Mouse (Mus musculus) C2C12 (cell line): ENCODE results near the gene Zdhhc13. TPM values are rescaled to one million over a fixed set of nuclear protein-coding genes. Genes with fewer than 3 reads are reported as not detected.

Source experiments
- H3K27me3 ChIP-seq: one replicate; pipeline ENCODE4 v1.6.1; 2011; ENCODE audit not compliant: control insufficient read depth, insufficient read depth, insufficient read length
- H3K36me3 ChIP-seq: one replicate; pipeline ENCODE4 v1.6.1; 2011; ENCODE audit not compliant: control insufficient read depth, insufficient read depth
- H3K4me3 ChIP-seq: one replicate; pipeline ENCODE4 v1.5.1; 2011; ENCODE audit warnings: mild to moderate bottlenecking, control low read depth; ENCODE audit not compliant: poor library complexity, insufficient read depth, severe bottlenecking
- H3K79me2 ChIP-seq: one replicate; pipeline ENCODE4 v1.6.1; 2011; ENCODE audit not compliant: control insufficient read depth, insufficient read depth
- H3K79me3 ChIP-seq: one replicate; pipeline ENCODE4 v1.6.1; 2011; ENCODE audit warnings: low read depth, control low read depth
- H3ac ChIP-seq: one replicate; pipeline ENCODE3; 2011; ENCODE audit warnings: low read depth; ENCODE audit not compliant: control insufficient read depth, insufficient read length
- CEBPB ChIP-seq: IDR thresholded peaks from one replicate; pipeline ENCODE4 v1.6.1; 2011; ENCODE audit warnings: low read depth, mild to moderate bottlenecking, control low read depth, moderate library complexity
- CTCF ChIP-seq: IDR thresholded peaks from one replicate; pipeline ENCODE4 v1.5.1; 2011; ENCODE audit not compliant: control insufficient read depth, insufficient read depth, insufficient read length
- FOSL1 ChIP-seq: IDR thresholded peaks from one replicate; pipeline ENCODE4 v1.8.0; 2011; ENCODE audit warnings: mild to moderate bottlenecking, low read length; ENCODE audit not compliant: poor library complexity, insufficient read depth, severe bottlenecking
- MAX ChIP-seq: IDR thresholded peaks from one replicate; pipeline ENCODE4 v1.6.1; 2011; ENCODE audit warnings: mild to moderate bottlenecking, control low read depth
- MYOD1 ChIP-seq: IDR thresholded peaks from one replicate; pipeline ENCODE4 v1.6.1; 2011; ENCODE audit warnings: low read depth; ENCODE audit not compliant: control insufficient read depth, insufficient read length
- MYOG ChIP-seq: IDR thresholded peaks from one replicate; pipeline ENCODE4 v1.6.1; 2011; ENCODE audit not compliant: control insufficient read depth, insufficient read length; ENCODE audit errors: extremely low read depth
- USF1 ChIP-seq: IDR thresholded peaks from one replicate; pipeline ENCODE4 v1.6.1; 2011; ENCODE audit warnings: low read depth, mild to moderate bottlenecking, control low read depth, moderate library complexity
- polyA plus RNA-seq: library from polyadenylated mRNA; unstranded; fragments of >200 nt; fragmentation: generic; extraction: Trizol; gene quantifications from one replicate; pipeline ENCODE4 v1.2.1, GENCODE M21; 2012; ENCODE audit warnings: missing spikeins

Gene Zdhhc13
- polyA plus RNA-seq, 1 experiment, result 12.2 TPM

GRCm38 (mm10) chr7:48838434-48838833, 49.6 kb downstream of the Zdhhc13 start:
- Histone ChIP-seq H3ac (no peak overlapping the region), H3K27me3 (no peaks in the 10 kb centered on the region), H3K79me3 (no peaks in the 10 kb centered on the region), H3K36me3 (no peaks in the 10 kb centered on the region), H3K4me3 (no peak overlapping the region), H3K79me2 (no peaks in the 10 kb centered on the region)
- no peak for TF ChIP-seq USF1
- no peak for TF ChIP-seq FOSL1
- TF ChIP-seq CEBPB, result no peak
- TF ChIP-seq MAX, result no peak
- no peak for TF ChIP-seq MYOG
- TF ChIP-seq MYOD1, result no peak
- TF ChIP-seq CTCF, result no peak

- H3K27me3 ChIP-seq, result no peaks in the 10 kb centered on the region
- H3K79me2 ChIP-seq, result no peaks in the 10 kb centered on the region
- no peaks in the 10 kb centered on the region for H3K36me3 ChIP-seq
- H3K4me3 ChIP-seq, result no peak overlapping the region
- TF ChIP-seq MAX (no peak), MYOG (no peak), MYOD1 (no peak), USF1 (no peak), FOSL1 (no peak), CTCF (no peak), CEBPB (no peak)
- H3ac ChIP-seq, result no peak overlapping the region
- no peaks in the 10 kb centered on the region for H3K79me3 ChIP-seq
These were observed 51.7 kb downstream of the Zdhhc13 start for GRCm38 (mm10) chr7:48840545-48840944.

GRCm38 (mm10) chr7:48841538-48841937, 52.7 kb downstream of the Zdhhc13 start:
- Histone ChIP-seq H3ac (no peak overlapping the region), H3K79me2 (no peaks in the 10 kb centered on the region), H3K27me3 (no peaks in the 10 kb centered on the region), H3K79me3 (no peaks in the 10 kb centered on the region), H3K36me3 (no peaks in the 10 kb centered on the region), H3K4me3 (no peak overlapping the region)
- TF ChIP-seq MYOD1 (no peak), CTCF (no peak), MYOG (no peak), FOSL1 (no peak), CEBPB (no peak), MAX (no peak), USF1 (no peak)

GRCm38 (mm10) chr7:48842353-48842752, 53.5 kb downstream of the Zdhhc13 start:
- H3K36me3 ChIP-seq, result no peaks in the 10 kb centered on the region
- H3ac ChIP-seq, result no peak overlapping the region
- no peaks in the 10 kb centered on the region for H3K79me2 ChIP-seq
- H3K27me3 ChIP-seq, result no peaks in the 10 kb centered on the region
- no peaks in the 10 kb centered on the region for H3K79me3 ChIP-seq
- no peak overlapping the region for H3K4me3 ChIP-seq
- TF ChIP-seq MYOD1 (no peak), MAX (no peak), MYOG (no peak), CEBPB (no peak), USF1 (no peak), FOSL1 (no peak), CTCF (no peak)

- Histone ChIP-seq H3K79me2 (no peaks in the 10 kb centered on the region), H3K36me3 (no peaks in the 10 kb centered on the region), H3K4me3 (no peak overlapping the region), H3K27me3 (no peaks in the 10 kb centered on the region), H3K79me3 (no peaks in the 10 kb centered on the region), H3ac (no peak overlapping the region)
- TF ChIP-seq CTCF (no peak), CEBPB (no peak), FOSL1 (no peak), MAX (no peak), MYOG (no peak), USF1 (no peak), MYOD1 (no peak)
These were observed 54.7 kb downstream of the Zdhhc13 start for GRCm38 (mm10) chr7:48843541-48843940.

GRCm38 (mm10) chr7:48845213-48845973, 56.6 kb downstream of the Zdhhc13 start:
- no peaks in the 10 kb centered on the region for H3K27me3 ChIP-seq
- TF ChIP-seq MYOG (no peak), CTCF (no peak), FOSL1 (no peak), USF1 (no peak), MYOD1 (no peak), CEBPB (no peak), MAX (no peak)
- no peak overlapping the region for H3ac ChIP-seq
- no peaks in the 10 kb centered on the region for H3K36me3 ChIP-seq
- H3K79me3 ChIP-seq, result no peaks in the 10 kb centered on the region
- H3K79me2 ChIP-seq, result no peaks in the 10 kb centered on the region
- H3K4me3 ChIP-seq, result no peak overlapping the region
